Mouse (Mus musculus) neural tube, embryonic 11.5 days (tissue): Measurements from ENCODE around the gene Gk5. TPM values are rescaled to one million over a fixed set of nuclear protein-coding genes. Genes with fewer than 3 reads are reported as not detected.

Experiments used
- ATAC-seq: fragments of 200-750 bp; cut with Nextera tagmentation; 2 replicates; pipeline ENCODE4 v1.8.0; 2017; ENCODE audit warnings: moderate number of reproducible peaks, mild to moderate bottlenecking, moderate TSS enrichment, moderate library complexity; ENCODE audit not compliant: insufficient read depth, low FRiP score, low TSS enrichment
- DNase-seq: peaks from one replicate; pipeline ENCODE4 v3.0.0-alpha.2; 2015; ENCODE audit warnings: low spot score
- H3K27ac ChIP-seq: fragments of 300-500 bp; sonication (generic); 2 replicates; pipeline ENCODE4 v1.5.1; 2014; ENCODE audit warnings: low read depth, mild to moderate bottlenecking, low read length
- H3K27me3 ChIP-seq: fragments of 300-500 bp; sonication (generic); 2 replicates; pipeline ENCODE4 v1.6.1; 2014; ENCODE audit warnings: mild to moderate bottlenecking, low read length, mixed read lengths; ENCODE audit not compliant: control insufficient read depth, insufficient read depth
- H3K36me3 ChIP-seq: fragments of 300-500 bp; sonication (generic); 2 replicates; pipeline ENCODE4 v1.6.1; 2014; ENCODE audit warnings: mild to moderate bottlenecking, low read length, moderate library complexity, mixed read lengths; ENCODE audit not compliant: control insufficient read depth, insufficient read depth
- H3K4me1 ChIP-seq: fragments of 300-500 bp; sonication (generic); 2 replicates; pipeline ENCODE4 v1.6.1; 2014; ENCODE audit warnings: low read length, mixed read lengths; ENCODE audit not compliant: control insufficient read depth, insufficient read depth
- H3K4me2 ChIP-seq: fragments of 300-500 bp; sonication (generic); 2 replicates; pipeline ENCODE4 v1.6.1; 2014; ENCODE audit warnings: low read depth, mild to moderate bottlenecking, moderate library complexity
- H3K4me3 ChIP-seq: fragments of 300-500 bp; sonication (generic); 2 replicates; pipeline ENCODE4 v1.5.1; 2014; ENCODE audit warnings: low read depth, low read length
- H3K9ac ChIP-seq: fragments of 300-500 bp; sonication (generic); 2 replicates; pipeline ENCODE4 v1.6.1; 2014; ENCODE audit warnings: mild to moderate bottlenecking, low read length
- H3K9me3 ChIP-seq: fragments of 300-500 bp; sonication (generic); 2 replicates; pipeline ENCODE4 v1.6.1; 2016; ENCODE audit warnings: low read length; ENCODE audit not compliant: control insufficient read depth
- WGBS: fragments of 180-500 bp; shearing (Covaris S2); extraction: QIAGEN DNeasy Blood & Tissue Kit; methylation state at CpG from one replicate; pipeline ENCODE4 v1.1.7; 2014; 5-methylcytosine and 5-hydroxymethylcytosine counted together
- polyA plus RNA-seq: library from polyadenylated mRNA; unstranded; fragments of >200 nt; fragmentation: Nextera tagmentation; extraction: Ambion mirVana; gene quantifications from 2 replicates; pipeline ENCODE4 v1.2.1, GENCODE M21; 2014

Gk5 gene
- polyA plus RNA-seq, 1 experiment from 2014 or later, result 3.7 TPM

- no peak for ATAC-seq
- WGBS, result 91% methylated on average over 9 of the region's 9 CpGs
- no peaks in the 10 kb centered on the region for H3K36me3 ChIP-seq
Observed at GRCm38 (mm10) chr9:96138958-96139357, 19.8 kb downstream of the Gk5 start.

GRCm38 (mm10) chr9:96139876-96140275, 20.7 kb downstream of the Gk5 start:
- no peak for ATAC-seq
- H3K27me3 ChIP-seq, result no peaks in the 10 kb centered on the region

More at GRCm38 (mm10) chr9:96138958-96139357, 19.8 kb downstream of the Gk5 start:
- Histone ChIP-seq H3K9ac (no peak overlapping the region), H3K27ac (no peak overlapping the region), H3K27me3 (no peaks in the 10 kb centered on the region), H3K4me2 (no peak overlapping the region), H3K4me3 (no peak overlapping the region), H3K4me1 (no peaks in the 10 kb centered on the region), H3K9me3 (no peaks in the 10 kb centered on the region)
- no peak for DNase-seq

GRCm38 (mm10) chr9:96140931-96141330, 21.8 kb downstream of the Gk5 start:
- ATAC-seq (no peak), DNase-seq (no peak)
- H3K36me3 ChIP-seq, result no peaks in the 10 kb centered on the region
- no peaks in the 10 kb centered on the region for H3K9me3 ChIP-seq
- H3K4me3 ChIP-seq, result no peak overlapping the region
- H3K4me2 ChIP-seq, result no peak overlapping the region
- H3K4me1 ChIP-seq, result no peaks in the 10 kb centered on the region
- H3K27ac ChIP-seq, result no peak overlapping the region
- no peak overlapping the region for H3K9ac ChIP-seq
- H3K27me3 ChIP-seq, result no peaks in the 10 kb centered on the region
- WGBS, result 79% methylated on average over 7 of the region's 7 CpGs

More at GRCm38 (mm10) chr9:96139876-96140275, 20.7 kb downstream of the Gk5 start:
- DNase-seq, result no peak
- no peaks in the 10 kb centered on the region for H3K36me3 ChIP-seq
- H3K4me1 ChIP-seq, result no peaks in the 10 kb centered on the region
- H3K9me3 ChIP-seq, result no peaks in the 10 kb centered on the region
- 36% methylated on average over 5 of the region's 5 CpGs for WGBS
- H3K9ac ChIP-seq, result no peak overlapping the region
- no peak overlapping the region for H3K27ac ChIP-seq
- no peak overlapping the region for H3K4me3 ChIP-seq
- H3K4me2 ChIP-seq, result no peak overlapping the region

GRCm38 (mm10) chr9:96142499-96142898, 23.3 kb downstream of the Gk5 start:
- H3K36me3 ChIP-seq, result no peaks in the 10 kb centered on the region; the same call in 1 of the 2 replicates
- H3K9me3 ChIP-seq, result no peaks in the 10 kb centered on the region
- no peak overlapping the region for H3K9ac ChIP-seq
- DNase-seq (no peak), ATAC-seq (no peak)
- no peak overlapping the region for H3K4me3 ChIP-seq
- 58% methylated on average over 6 of the region's 6 CpGs for WGBS
- no peak overlapping the region for H3K4me2 ChIP-seq
- no peaks in the 10 kb centered on the region for H3K27me3 ChIP-seq
- no peaks in the 10 kb centered on the region for H3K4me1 ChIP-seq
- no peak overlapping the region for H3K27ac ChIP-seq

GRCm38 (mm10) chr9:96143633-96144032, 24.5 kb downstream of the Gk5 start:
- Histone ChIP-seq H3K4me2 (no peak overlapping the region), H3K27ac (no peak overlapping the region), H3K4me1 (no peaks in the 10 kb centered on the region), H3K36me3 (no peaks in the 10 kb centered on the region; the same call in 1 of the 2 replicates), H3K4me3 (no peak overlapping the region), H3K27me3 (no peaks in the 10 kb centered on the region), H3K9me3 (no peaks in the 10 kb centered on the region), H3K9ac (no peak overlapping the region)
- DNase-seq (no peak), ATAC-seq (no peak)
- 94% methylated on average over 4 of the region's 4 CpGs for WGBS

GRCm38 (mm10) chr9:96144883-96145282, 25.7 kb downstream of the Gk5 start:
- ATAC-seq, result no peak

GRCm38 (mm10) chr9:96152801-96153200, 33.6 kb downstream of the Gk5 start:
- no peak overlapping the region for H3K4me3 ChIP-seq
- no peaks in the 10 kb centered on the region for H3K36me3 ChIP-seq
- H3K4me1 ChIP-seq, result no peaks in the 10 kb centered on the region
- H3K9ac ChIP-seq, result no peak overlapping the region
- H3K27ac ChIP-seq, result no peak overlapping the region
- H3K27me3 ChIP-seq, result no peaks in the 10 kb centered on the region
- H3K4me2 ChIP-seq, result no peak overlapping the region
- WGBS, result 95% methylated on average over 7 of the region's 7 CpGs
- H3K9me3 ChIP-seq, result no peaks in the 10 kb centered on the region
- ATAC-seq (no peak), DNase-seq (no peak)

More at GRCm38 (mm10) chr9:96144883-96145282, 25.7 kb downstream of the Gk5 start:
- Histone ChIP-seq H3K9me3 (no peaks in the 10 kb centered on the region), H3K4me2 (no peak overlapping the region), H3K36me3 (no peaks in the 10 kb centered on the region; the same call in 1 of the 2 replicates), H3K4me1 (no peaks in the 10 kb centered on the region), H3K27ac (no peak overlapping the region), H3K9ac (no peak overlapping the region), H3K27me3 (no peaks in the 10 kb centered on the region), H3K4me3 (no peak overlapping the region)
- DNase-seq, result no peak

- no peaks in the 10 kb centered on the region for H3K4me1 ChIP-seq
- H3K36me3 ChIP-seq, result no peaks in the 10 kb centered on the region
- no peak overlapping the region for H3K4me2 ChIP-seq
- H3K27me3 ChIP-seq, result no peaks in the 10 kb centered on the region
- no peak overlapping the region for H3K4me3 ChIP-seq
- 53% methylated on average over 4 of the region's 4 CpGs for WGBS
- H3K9me3 ChIP-seq, result no peaks in the 10 kb centered on the region
- no peak overlapping the region for H3K27ac ChIP-seq
- no peak for ATAC-seq
- no peak overlapping the region for H3K9ac ChIP-seq
- DNase-seq, result no peak
Observed at GRCm38 (mm10) chr9:96158431-96158830, 39.3 kb downstream of the Gk5 start.

GRCm38 (mm10) chr9:96159047-96159446, 39.9 kb downstream of the Gk5 start:
- H3K36me3 ChIP-seq, result no peaks in the 10 kb centered on the region
- H3K27ac ChIP-seq, result no peak overlapping the region
- no peaks in the 10 kb centered on the region for H3K9me3 ChIP-seq
- WGBS, result 73% methylated on average over 3 of the region's 3 CpGs
- H3K4me3 ChIP-seq, result no peak overlapping the region
- H3K4me1 ChIP-seq, result no peaks in the 10 kb centered on the region
- no peak overlapping the region for H3K9ac ChIP-seq
- no peaks in the 10 kb centered on the region for H3K27me3 ChIP-seq
- H3K4me2 ChIP-seq, result no peak overlapping the region
- no peak for DNase-seq
- ATAC-seq, result no peak
